Mouse (Mus musculus): Measurements from ENCODE around the gene Gipc3.

DNA sequence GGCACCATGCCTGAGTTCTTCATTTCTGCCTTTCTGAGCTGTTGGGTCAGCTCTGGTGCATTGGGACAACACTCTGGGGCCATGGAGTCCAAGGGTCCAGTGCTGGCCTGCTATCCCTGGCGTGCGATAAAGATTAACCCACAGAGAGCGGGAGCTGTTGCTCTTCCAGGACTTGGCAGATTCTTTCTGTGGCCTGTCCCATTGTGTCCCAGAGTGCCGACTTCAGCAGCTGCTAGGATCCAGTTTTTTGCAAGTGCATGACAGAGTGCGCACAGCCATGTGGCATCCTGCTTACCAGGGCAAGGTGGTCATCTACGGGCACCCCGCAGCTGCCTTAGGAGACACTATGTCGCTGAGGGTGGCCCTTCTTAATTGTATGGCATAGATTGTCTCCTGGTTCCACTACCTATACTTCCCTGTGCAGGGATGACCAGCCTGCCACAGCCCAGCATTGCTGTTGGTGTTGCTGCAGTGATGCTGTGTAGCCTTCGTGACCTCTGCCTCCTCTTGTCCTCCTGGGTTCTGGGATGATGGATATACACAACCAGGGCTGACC is 42.6 kb downstream of the Gipc3 start:
- TF ChIP-seq CTCF (IDR thresholded peaks at IDR 0.05; ENCODE audit: extremely low read depth, insufficient read length, insufficient replicate concordance, low read depth, low read length) (no peak), POLR2A (IDR thresholded peaks at IDR 0.05; ENCODE audit: low read depth, low read length) (no peak)
